Comparison of ENCODE assay signal across 22 mouse cellular contexts in the genomic region with DNA sequence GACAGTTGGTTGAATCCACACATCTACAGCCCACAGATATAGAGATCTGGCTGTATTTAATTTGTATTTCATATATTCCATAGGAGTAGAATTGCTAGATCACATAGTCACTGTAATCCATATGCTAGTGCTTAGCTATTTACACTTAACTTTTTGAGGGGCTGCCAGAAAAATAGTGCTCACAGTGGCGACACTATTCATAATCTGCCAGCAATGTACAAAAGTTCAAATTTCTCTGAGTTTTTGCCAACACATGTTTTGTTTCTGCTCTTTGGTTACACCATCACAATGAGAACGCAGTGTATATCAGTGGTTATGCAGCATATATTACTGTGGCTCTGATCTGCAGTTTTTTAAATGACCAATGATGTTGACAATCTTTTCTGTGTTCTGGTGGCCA.
A peak's percentile ranks its signal among the peaks of the same experiment; 100 is the strongest.
DNase-seq lines count a peak whose midpoint lies in the region; ATAC-seq and TF ChIP-seq lines count a peak whose summit lies in the region.
"Had no signal": no experiment of that assay in that cellular context is flagged by ENCODE, and none has a peak within 500 bp of the region (broad histone marks: within the 10 kb centered on the region; RNA-seq: fewer than 3 reads in every experiment).

No protein-coding gene starts in this region.

- no peak overlapping the region for H3K9ac ChIP-seq in liver, adult 2 months (ENCODE audit: low read depth, low read length)
- no peak overlapping the region for H3K9ac ChIP-seq in liver, postnatal 0 days (replicated peaks)
- no peak overlapping the region for H3K9ac ChIP-seq in lung, embryonic 16.5 days (ENCODE audit: low read length)
- H3K9ac ChIP-seq: embryonic facial prominence, embryonic 12.5 days; forebrain, embryonic 13.5 days; forebrain, postnatal 0 days; hindbrain, embryonic 13.5 days had no signal

- H3K79me2 ChIP-seq in liver, adult 2 months (ENCODE audit: control insufficient read depth, insufficient read depth, low read length), result no peaks in the 10 kb centered on the region

- H3K27ac ChIP-seq in liver, adult 2 months (replicated peaks; ENCODE audit: insufficient read depth, low read depth, low read length), result no peak overlapping the region
- H3K27ac ChIP-seq in liver, postnatal 0 days (ENCODE audit: low read depth), result no peak overlapping the region
- no peak overlapping the region for H3K27ac ChIP-seq in lung, embryonic 16.5 days (ENCODE audit: low read length)
- H3K27ac ChIP-seq: embryonic facial prominence, embryonic 12.5 days; forebrain, embryonic 13.5 days; gastrocnemius, adult 2 months; hindbrain, embryonic 13.5 days had no signal

- no peak overlapping the region for H3K4me3 ChIP-seq in liver, adult 2 months (ENCODE audit: insufficient read depth, low read depth, low read length)
- no peak overlapping the region for H3K4me3 ChIP-seq in liver, postnatal 0 days (ENCODE audit: low read depth, low read length)
- no peak overlapping the region for H3K4me3 ChIP-seq in lung, embryonic 16.5 days (ENCODE audit: low read length)
- H3K4me3 ChIP-seq: embryonic facial prominence, embryonic 12.5 days; erythroblast, embryonic 14.5 days; forebrain, embryonic 13.5 days; gastrocnemius, adult 2 months; hindbrain, embryonic 13.5 days had no signal

- no peak for ATAC-seq in liver, postnatal 0 days
- peak; percentile 77 for ATAC-seq in lung, embryonic 16.5 days (ENCODE audit: low read depth)
- ATAC-seq: CD4-positive, CD25-positive, alpha-beta regulatory T cell, adult 4 months; forebrain, embryonic 13.5 days; forebrain, postnatal 0 days; hindbrain, embryonic 16.5 days; Patski had no signal

- no peaks in the 10 kb centered on the region for H3K4me1 ChIP-seq in liver, adult 2 months (ENCODE audit: control insufficient read depth, insufficient read depth, low read length)
- H3K4me1 ChIP-seq in liver, postnatal 0 days (ENCODE audit: insufficient read depth), result no peaks in the 10 kb centered on the region
- H3K4me1 ChIP-seq in lung, embryonic 16.5 days (replicated peaks; ENCODE audit: control insufficient read depth, insufficient read depth, low read length), result no peaks in the 10 kb centered on the region
- H3K4me1 ChIP-seq: embryonic facial prominence, embryonic 12.5 days; forebrain, embryonic 13.5 days; hindbrain, embryonic 13.5 days had no signal

- no peaks in the 10 kb centered on the region for H3K9me3 ChIP-seq in liver, postnatal 0 days (ENCODE audit: low read length)
- no peaks in the 10 kb centered on the region for H3K9me3 ChIP-seq in lung, embryonic 16.5 days (ENCODE audit: control insufficient read depth, low read length)
- H3K9me3 ChIP-seq: embryonic facial prominence, embryonic 12.5 days; forebrain, embryonic 13.5 days; hindbrain, embryonic 13.5 days had no signal

- TF ChIP-seq POLR2A in liver, adult 2 months (IDR thresholded peaks at IDR 0.05; ENCODE audit: extremely low read depth, insufficient read depth, low read length), result no peak

- no peak overlapping the region for H3K4me2 ChIP-seq in liver, postnatal 0 days (ENCODE audit: low read depth, low read length)
- no peak overlapping the region for H3K4me2 ChIP-seq in lung, embryonic 16.5 days (ENCODE audit: low read depth, low read length)
- H3K4me2 ChIP-seq: embryonic facial prominence, embryonic 12.5 days; forebrain, embryonic 13.5 days; heart, embryonic 11.5 days; hindbrain, embryonic 13.5 days had no signal

- TF ChIP-seq CTCF in liver, adult 2 months (IDR thresholded peaks at IDR 0.05; ENCODE audit: low read depth, low read length), result no peak
- no peak for TF ChIP-seq CTCF in liver, postnatal 0 days (IDR thresholded peaks at IDR 0.05; ENCODE audit: low read depth)

- no peaks in the 10 kb centered on the region for H3K36me3 ChIP-seq in liver, adult 2 months (ENCODE audit: control insufficient read depth, insufficient read depth, low read length)
- no peaks in the 10 kb centered on the region for H3K36me3 ChIP-seq in liver, postnatal 0 days (replicated peaks; ENCODE audit: insufficient read depth, low read length)
- no peaks in the 10 kb centered on the region for H3K36me3 ChIP-seq in lung, embryonic 16.5 days (ENCODE audit: control insufficient read depth, insufficient read depth, low read length)
- H3K36me3 ChIP-seq: embryonic facial prominence, embryonic 12.5 days; hindbrain, embryonic 13.5 days had no signal

- TF ChIP-seq EP300 in liver, postnatal 0 days (IDR thresholded peaks at IDR 0.05; ENCODE audit: low read depth), result no peak

- no peaks in the 10 kb centered on the region for H3K27me3 ChIP-seq in liver, adult 2 months (ENCODE audit: control insufficient read depth, insufficient read depth, low read length)
- H3K27me3 ChIP-seq in liver, postnatal 0 days (ENCODE audit: insufficient read depth, low read length), result no peaks in the 10 kb centered on the region
- H3K27me3 ChIP-seq in lung, embryonic 16.5 days (ENCODE audit: control insufficient read depth, insufficient read depth, low read depth, low read length), result no peaks in the 10 kb centered on the region
- H3K27me3 ChIP-seq: embryonic facial prominence, embryonic 12.5 days; forebrain, embryonic 13.5 days; hindbrain, embryonic 13.5 days; Patski had no signal

- 69% methylated on average over 2 of the region's 2 CpGs for WGBS in liver, adult 2 months
- 80% methylated on average over 2 of the region's 2 CpGs for WGBS in liver, postnatal 0 days (ENCODE audit: insufficient replicate concordance)
- 43% methylated on average over 2 of the region's 2 CpGs for WGBS in lung, embryonic 16.5 days

- peak; percentile 3 for DNase-seq in liver, adult 2 months (ENCODE audit: extremely low read depth, low read depth, low spot score)
- no peak for DNase-seq in liver, postnatal 0 days
- DNase-seq in lung, postnatal 36 days, result no peak
- DNase-seq in NIH3T3 (ENCODE audit: low read depth), result peak; percentile 76
- no peak for DNase-seq in kidney, adult 9 months
- DNase-seq: adrenal gland, postnatal 10 days; adrenal gland, postnatal 36 days; cerebellum, adult 18-20 months; cerebellum, adult 9-10 months; cerebellum, postnatal 14 days; forebrain, postnatal 0 days; gastrocnemius, adult 2 months; gastrocnemius, postnatal 14 days had no signal

Comparison
In these comparisons a context has a peak if more than half of its experiments do, and no peak if none do; other contexts are left out.
1. DNase-seq: peak in liver, adult 2 months (single experiment) and NIH3T3 (single experiment); none in liver, postnatal 0 days (single experiment), lung, postnatal 36 days (single experiment) and kidney, adult 9 months (single experiment).